Mouse (Mus musculus) heart, postnatal 0 days (tissue): ENCODE data around the gene Prdm15. TPM values are rescaled to one million over a fixed set of nuclear protein-coding genes. Genes with fewer than 3 reads are reported as not detected.

ENCODE experiments used
- ATAC-seq: fragments of 200-750 bp; cut with Nextera tagmentation; 2 replicates; pipeline ENCODE4 v1.8.0; 2017; ENCODE audit warnings: low read depth, moderate number of reproducible peaks, moderate library complexity; ENCODE audit not compliant: insufficient read depth
- DNase-seq: peaks from one replicate; pipeline ENCODE4 v3.0.0-alpha.2; 2016; ENCODE audit warnings: low spot score
- H3K27ac ChIP-seq: fragments of 300-500 bp; sonication (generic); 2 replicates; pipeline ENCODE4 v1.5.1; 2014; ENCODE audit warnings: low read depth, mild to moderate bottlenecking
- H3K27me3 ChIP-seq: fragments of 300-500 bp; sonication (generic); 2 replicates; pipeline ENCODE4 v1.6.1; 2014; ENCODE audit warnings: low read length, mixed read lengths; ENCODE audit not compliant: control insufficient read depth, insufficient read depth
- H3K36me3 ChIP-seq: fragments of 300-500 bp; sonication (generic); replicated peaks from 2 replicates; pipeline ENCODE4 v1.6.1; 2014; ENCODE audit warnings: low read length, mixed read lengths; ENCODE audit not compliant: control insufficient read depth, insufficient read depth
- H3K4me1 ChIP-seq: fragments of 300-500 bp; sonication (generic); 2 replicates; pipeline ENCODE4 v1.6.1; 2014; ENCODE audit warnings: antibody characterized with exemption; ENCODE audit not compliant: control insufficient read depth, insufficient read depth
- H3K4me2 ChIP-seq: fragments of 300-500 bp; sonication (generic); 2 replicates; pipeline ENCODE4 v1.6.1; 2014; ENCODE audit warnings: low read depth, mild to moderate bottlenecking, low read length, moderate library complexity
- H3K4me3 ChIP-seq: fragments of 300-500 bp; sonication (generic); 2 replicates; pipeline ENCODE4 v1.5.1; 2014; ENCODE audit warnings: low read depth, low read length
- H3K9ac ChIP-seq: fragments of 300-500 bp; sonication (generic); replicated peaks from 2 replicates; pipeline ENCODE4 v1.6.1; 2014; ENCODE audit warnings: low read depth, low read length, mixed read lengths
- H3K9me3 ChIP-seq: fragments of 300-500 bp; sonication (generic); replicated peaks from 2 replicates; pipeline ENCODE4 v1.6.1; 2016; ENCODE audit warnings: low read length; ENCODE audit not compliant: control insufficient read depth
- CTCF ChIP-seq: IDR thresholded peaks from 2 replicates; pipeline ENCODE4 v1.5.1; 2016; ENCODE audit warnings: antibody characterized with exemption, control low read depth, low read depth
- EP300 ChIP-seq: IDR thresholded peaks from 2 replicates; pipeline ENCODE4 v1.6.1; 2016; ENCODE audit warnings: antibody characterized with exemption, low read depth
- WGBS: fragments of 180-500 bp; shearing (Covaris S2); extraction: QIAGEN DNeasy Blood & Tissue Kit; methylation state at CpG from one replicate; pipeline ENCODE4 v1.1.7; 2014; 5-methylcytosine and 5-hydroxymethylcytosine counted together
- polyA plus RNA-seq: library from polyadenylated mRNA; unstranded; fragments of >200 nt; fragmentation: Nextera tagmentation; extraction: Ambion mirVana; gene quantifications from 2 replicates; pipeline ENCODE4 v1.2.1, GENCODE M21; 2015
- total RNA-seq: library from RNA; depleted of rRNA; stranded (reverse); fragments of >200 nt; gene quantifications from 2 replicates; pipeline ENCODE4 v1.2.3, GENCODE M21; 2014; ENCODE audit warnings: low replicate concordance

Gene Prdm15
- total and polyA plus RNA-seq, 2 experiments from 2014 or later, result 2.3 to 23.7 TPM

DNA sequence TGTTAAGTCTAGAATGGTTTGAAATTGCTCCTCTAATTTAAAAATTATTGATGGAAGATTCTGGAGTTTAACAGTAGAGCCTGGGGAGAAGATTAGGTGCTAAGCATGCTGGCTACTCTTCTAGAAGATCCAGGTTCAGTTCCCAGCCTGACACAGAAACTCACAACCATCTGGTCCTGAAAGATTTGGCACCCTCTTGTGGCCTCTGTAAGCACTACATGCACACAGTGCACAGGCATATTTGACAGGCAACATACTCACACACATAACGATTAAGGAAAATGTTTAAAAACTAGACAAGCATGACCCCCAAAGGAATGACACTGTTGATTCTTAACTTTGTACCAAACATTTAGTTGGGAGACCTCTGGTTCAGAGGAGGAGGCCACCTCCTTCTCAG lies 27.5 kb upstream of the Prdm15 start:
- TF ChIP-seq CTCF (peak; percentile 63), EP300 (no peak)
- Histone ChIP-seq H3K36me3 (peaks cover 38% of the 10 kb centered on the region), H3K27ac (no peak overlapping the region), H3K4me2 (no peak overlapping the region), H3K9me3 (no peaks in the 10 kb centered on the region), H3K4me1 (no peaks in the 10 kb centered on the region), H3K4me3 (no peak overlapping the region), H3K9ac (no peak overlapping the region), H3K27me3 (no peaks in the 10 kb centered on the region)
- DNase-seq (no peak), ATAC-seq (no peak)
- 83% methylated on average over 1 of the region's 1 CpGs for WGBS

DNA sequence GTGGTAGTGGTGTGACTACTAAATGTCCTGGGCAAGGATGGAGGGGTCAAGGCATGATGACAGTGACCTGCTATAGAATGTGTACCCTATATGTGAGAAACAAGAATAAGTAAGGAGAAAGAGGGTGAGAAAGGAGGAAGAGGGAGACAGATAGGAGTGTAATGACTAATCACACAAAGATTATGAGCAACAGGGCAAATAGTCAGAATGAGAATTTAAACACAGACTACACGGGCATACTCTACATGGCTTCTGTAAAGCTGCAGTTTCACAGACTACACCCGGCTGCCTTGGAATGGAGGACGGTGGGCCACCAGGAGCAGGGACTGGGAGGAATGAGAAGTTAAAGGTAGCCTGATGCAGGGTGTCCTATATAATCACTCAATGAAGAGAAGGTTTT lies 25.9 kb upstream of the Prdm15 start:
- no peak for TF ChIP-seq CTCF
- TF ChIP-seq EP300, result no peak
- DNase-seq (no peak), ATAC-seq (no peak)
- Histone ChIP-seq H3K27me3 (no peaks in the 10 kb centered on the region), H3K4me1 (no peaks in the 10 kb centered on the region), H3K4me3 (no peak overlapping the region), H3K9me3 (no peaks in the 10 kb centered on the region), H3K36me3 (peaks cover 26% of the 10 kb centered on the region), H3K4me2 (no peak overlapping the region), H3K9ac (no peak overlapping the region), H3K27ac (no peak overlapping the region)
- 93% methylated on average over 3 of the region's 3 CpGs for WGBS

GRCm38 (mm10) chr16:97875101-97875500 lies 23.5 kb upstream of the Prdm15 start:
- peaks cover 21% of the 10 kb centered on the region for H3K36me3 ChIP-seq
- no peak for ATAC-seq
- no peak overlapping the region for H3K9ac ChIP-seq
- TF ChIP-seq EP300 (no peak), CTCF (no peak)
- no peaks in the 10 kb centered on the region for H3K27me3 ChIP-seq
- H3K4me2 ChIP-seq, result no peak overlapping the region
- no peaks in the 10 kb centered on the region for H3K9me3 ChIP-seq
- H3K27ac ChIP-seq, result no peak overlapping the region
- no peaks in the 10 kb centered on the region for H3K4me1 ChIP-seq
- WGBS, result 74% methylated on average over 4 of the region's 4 CpGs
- no peak for DNase-seq
- H3K4me3 ChIP-seq, result no peak overlapping the region

DNA sequence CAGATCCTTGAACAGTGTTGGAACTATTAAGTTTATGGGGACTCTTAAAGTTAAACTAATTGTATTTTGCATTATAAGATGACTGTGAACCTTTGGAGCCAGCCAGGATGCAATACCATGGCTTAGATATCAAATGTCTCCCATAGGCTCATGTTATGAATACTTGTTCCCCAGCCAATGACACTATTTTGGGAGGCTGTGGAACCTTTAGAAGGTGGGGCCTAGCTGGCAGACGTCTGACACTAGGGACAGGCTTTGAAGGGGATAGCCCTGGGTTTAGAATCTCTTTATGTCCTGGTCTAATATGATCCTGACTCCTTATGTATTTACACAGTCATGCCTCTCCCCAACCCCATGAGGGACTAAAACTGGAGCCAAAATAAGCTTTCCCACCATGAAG lies 22.7 kb upstream of the Prdm15 start:
- 28% methylated on average over 1 of the region's 1 CpGs for WGBS
- DNase-seq, result no peak
- Histone ChIP-seq H3K4me3 (no peak overlapping the region), H3K36me3 (peaks cover 27% of the 10 kb centered on the region), H3K27ac (no peak overlapping the region), H3K27me3 (no peaks in the 10 kb centered on the region), H3K4me1 (no peaks in the 10 kb centered on the region), H3K9me3 (no peaks in the 10 kb centered on the region), H3K4me2 (no peak overlapping the region), H3K9ac (no peak overlapping the region)
- no peak for ATAC-seq
- TF ChIP-seq EP300, result no peak
- TF ChIP-seq CTCF, result no peak

GRCm38 (mm10) chr16:97872657-97873056 lies 21.0 kb upstream of the Prdm15 start:
- peaks cover 43% of the 10 kb centered on the region for H3K36me3 ChIP-seq
- no peak for ATAC-seq

More at GRCm38 (mm10) chr16:97872657-97873056, 21.0 kb upstream of the Prdm15 start:
- no peaks in the 10 kb centered on the region for H3K9me3 ChIP-seq
- no peak overlapping the region for H3K4me2 ChIP-seq
- H3K4me3 ChIP-seq, result no peak overlapping the region
- 85% methylated on average over 5 of the region's 5 CpGs for WGBS
- TF ChIP-seq EP300, result no peak
- no peak for TF ChIP-seq CTCF
- no peaks in the 10 kb centered on the region for H3K27me3 ChIP-seq
- DNase-seq, result no peak
- no peak overlapping the region for H3K27ac ChIP-seq
- no peak overlapping the region for H3K9ac ChIP-seq
- H3K4me1 ChIP-seq, result no peaks in the 10 kb centered on the region
